Mouse (Mus musculus): ENCODE data around the gene Tchp.

DNA sequence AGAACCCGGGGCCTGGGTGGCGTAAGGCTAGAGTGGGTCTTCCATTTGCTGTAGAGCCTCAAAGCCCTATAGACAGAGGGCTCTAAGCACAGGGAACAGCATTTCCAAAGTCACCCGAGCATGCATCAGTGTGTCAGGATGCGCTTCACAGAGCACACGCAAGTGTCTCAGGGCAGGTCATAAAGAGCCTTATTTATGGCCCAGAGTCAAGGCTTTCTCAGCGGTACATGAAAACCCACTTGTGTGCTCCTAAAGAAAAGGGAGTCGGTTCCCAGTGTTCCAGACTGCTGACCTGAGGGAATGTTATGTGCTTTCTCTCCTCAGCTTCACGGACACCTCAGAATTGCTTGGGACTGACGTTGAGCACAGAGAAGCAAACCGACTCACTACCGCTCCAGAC is 13.2 kb downstream of the Tchp start:
- TF ChIP-seq EP300 (IDR thresholded peaks at IDR 0.05; ENCODE audit: low read depth) (no peak), CTCF (IDR thresholded peaks at IDR 0.05; ENCODE audit: low read depth) (no peak)
